Mouse (Mus musculus) heart, adult 2 months (tissue): Measurements from ENCODE around the gene Susd6. TPM values are rescaled to one million over a fixed set of nuclear protein-coding genes. Genes with fewer than 3 reads are reported as not detected.
A peak's percentile ranks its signal among the peaks of the same experiment; 100 is the strongest.

ENCODE experiments used
- DNase-seq, 2 experiments: peaks; one replicate each; pipeline ENCODE4 v3.0.0; 2021
- H3K27ac ChIP-seq: fragments of 200-600 bp; 2 replicates; pipeline ENCODE4 v1.8.1; 2022
- H3K27me3 ChIP-seq: fragments of 200-500 bp; 2 replicates; pipeline ENCODE4 v1.6.1; 2012; ENCODE audit warnings: mild to moderate bottlenecking, low read length, inconsistent platforms, mixed read lengths; ENCODE audit not compliant: control insufficient read depth, insufficient read depth
- H3K36me3 ChIP-seq: fragments of 200-500 bp; 2 replicates; pipeline ENCODE4 v1.6.1; 2012; ENCODE audit warnings: low read length, inconsistent platforms; ENCODE audit not compliant: control insufficient read depth, insufficient read depth
- H3K4me1 ChIP-seq: fragments of 200-500 bp; 2 replicates; pipeline ENCODE4 v1.6.1; 2011; ENCODE audit warnings: low read length; ENCODE audit not compliant: control insufficient read depth, insufficient read depth
- H3K4me3 ChIP-seq: fragments of 200-600 bp; 2 replicates; pipeline ENCODE4 v1.8.1; 2022
- H3K79me2 ChIP-seq: fragments of 200-500 bp; replicated peaks from 2 replicates; pipeline ENCODE4 v1.6.1; 2012; ENCODE audit warnings: mild to moderate bottlenecking, inconsistent platforms, low read length, moderate library complexity, mixed read lengths; ENCODE audit not compliant: control insufficient read depth, insufficient read depth
- H3K9ac ChIP-seq: fragments of 200-500 bp; 2 replicates; pipeline ENCODE4 v1.6.1; 2012; ENCODE audit warnings: low read depth, mild to moderate bottlenecking, control low read depth, inconsistent platforms, low read length, mixed read lengths
- CTCF ChIP-seq: fragments of 200-600 bp; IDR thresholded peaks from 2 replicates; pipeline ENCODE4 v1.8.1; 2022; ENCODE audit warnings: antibody characterized with exemption, mild to moderate bottlenecking, moderate library complexity
- EP300 ChIP-seq: fragments of 200-500 bp; IDR thresholded peaks from 2 replicates; pipeline ENCODE4 v1.6.1; 2011; ENCODE audit warnings: low read depth, low read length, control low read depth; ENCODE audit not compliant: insufficient read depth
- POLR2A ChIP-seq: fragments of 200-500 bp; IDR thresholded peaks from 2 replicates; pipeline ENCODE4 v1.6.1; 2011; ENCODE audit warnings: mild to moderate bottlenecking, low read depth, low read length, control low read depth; ENCODE audit not compliant: insufficient read depth
- WGBS: fragments of 180-500 bp; shearing (Covaris S2); methylation state at CpG from one replicate; pipeline ENCODE4 v1.1.7; 2018; 5-methylcytosine and 5-hydroxymethylcytosine counted together
- intact Hi-C: fragments of 180-260 bp; cut with DNase I; formaldehyde crosslinking; loops from one replicate; pipeline ENCODE4 v1.15.1; 2025
- polyA plus RNA-seq: library from polyadenylated mRNA; depleted of rRNA; stranded (reverse); fragments of >200 nt; gene quantifications from 2 replicates; pipeline ENCODE4 v1.2.3, GENCODE M21; 2012
- total RNA-seq, 2 experiments: library from RNA; stranded (reverse); gene quantifications; 2 replicates each; pipeline ENCODE4 v1.2.3; 2021

The Susd6 gene
- total and polyA plus RNA-seq, 3 experiments = 50.1 to 78.6 (median 67.4) TPM

DNA sequence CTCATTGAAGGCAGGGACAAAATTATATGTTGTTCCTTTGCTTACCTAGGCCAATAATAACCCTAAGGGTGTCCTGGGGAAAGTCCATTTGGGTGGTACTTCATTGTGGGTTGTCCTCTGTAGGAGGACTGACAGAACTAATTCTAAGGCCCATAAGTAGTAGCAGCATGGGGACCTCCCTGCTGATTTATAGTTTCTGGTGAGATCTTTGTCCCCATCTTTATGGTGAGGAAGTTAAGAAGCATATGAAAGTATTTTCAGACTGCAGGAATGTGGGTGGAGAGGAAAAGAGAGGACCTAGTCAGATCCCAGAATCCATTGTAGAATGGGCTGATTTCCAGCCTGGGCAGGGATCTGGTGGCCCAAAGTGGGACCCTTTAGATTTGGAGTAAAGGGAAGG, 48.0 kb downstream of the Susd6 start:
- Histone ChIP-seq H3K36me3 (peaks cover 62% of the 10 kb centered on the region), H3K79me2 (peaks cover 18% of the 10 kb centered on the region), H3K27me3 (no peaks in the 10 kb centered on the region), H3K4me3 (no peak overlapping the region), H3K4me1 (peaks cover 32% of the 10 kb centered on the region), H3K27ac (peak overlapping the region; percentile 2), H3K9ac (no peak overlapping the region)
- intact Hi-C loops = no loop called here
- no peak for TF ChIP-seq CTCF
- TF ChIP-seq POLR2A = no peak
- no peak for TF ChIP-seq EP300
- DNase-seq = no peak

GRCm38 (mm10) chr12:80838787-80839186, 48.5 kb downstream of the Susd6 start:
- no peak for DNase-seq
- no peak overlapping the region for H3K9ac ChIP-seq
- whole genome bisulfite sequencing = 58% methylated on average over 2 of the region's 2 CpGs
- peaks cover 37% of the 10 kb centered on the region for H3K4me1 ChIP-seq
- intact Hi-C loops = no loop called here
- H3K79me2 ChIP-seq = peaks cover 18% of the 10 kb centered on the region
- no peak overlapping the region for H3K4me3 ChIP-seq
- H3K27ac ChIP-seq = peak overlapping the region; percentile 2
- TF ChIP-seq POLR2A (no peak), CTCF (no peak), EP300 (no peak)
- no peaks in the 10 kb centered on the region for H3K27me3 ChIP-seq
- peaks cover 63% of the 10 kb centered on the region for H3K36me3 ChIP-seq

- WGBS = 26% methylated on average over 2 of the region's 2 CpGs
- Histone ChIP-seq H3K27ac (peak overlapping the region; percentile 2; the same call in 1 of the 2 replicates), H3K4me3 (no peak overlapping the region), H3K27me3 (no peaks in the 10 kb centered on the region), H3K36me3 (peaks cover 63% of the 10 kb centered on the region), H3K4me1 (peaks cover 36% of the 10 kb centered on the region), H3K9ac (no peak overlapping the region), H3K79me2 (peaks cover 17% of the 10 kb centered on the region)
- DNase-seq = no peak
- TF ChIP-seq POLR2A = no peak
- TF ChIP-seq CTCF = no peak
- TF ChIP-seq EP300 = no peak
- intact Hi-C loops = loop anchor here (2.0 kb wide), 1 partner anchor 27 kb away; no protein-coding TSS in a partner anchor
Measured at GRCm38 (mm10) chr12:80839631-80840030, 49.3 kb downstream of the Susd6 start.

- peaks cover 73% of the 10 kb centered on the region for H3K36me3 ChIP-seq
- H3K4me1 ChIP-seq = peaks cover 42% of the 10 kb centered on the region
- H3K27me3 ChIP-seq = no peaks in the 10 kb centered on the region
- peaks cover 16% of the 10 kb centered on the region for H3K79me2 ChIP-seq
- DNase-seq = no peak
- H3K9ac ChIP-seq = no peak overlapping the region
- H3K27ac ChIP-seq = peak overlapping the region; percentile 3; the same call in 1 of the 2 replicates
- intact Hi-C loops = loop anchor here (2.0 kb wide), 1 partner anchor 25 kb away; no protein-coding TSS in a partner anchor
- H3K4me3 ChIP-seq = no peak overlapping the region
- 79% methylated on average over 1 of the region's 1 CpGs for WGBS
- no peak for TF ChIP-seq POLR2A
- no peak for TF ChIP-seq EP300
- no peak for TF ChIP-seq CTCF
Measured at GRCm38 (mm10) chr12:80841618-80842017, 51.3 kb downstream of the Susd6 start.

- Histone ChIP-seq H3K79me2 (peaks cover 21% of the 10 kb centered on the region), H3K27me3 (no peaks in the 10 kb centered on the region), H3K27ac (peak overlapping the region; percentile 69), H3K4me1 (peaks cover 44% of the 10 kb centered on the region), H3K9ac (no peak overlapping the region), H3K4me3 (no peak overlapping the region), H3K36me3 (peaks cover 81% of the 10 kb centered on the region)
- TF ChIP-seq EP300 (no peak), POLR2A (no peak), CTCF (no peak)
- 74% methylated on average over 1 of the region's 1 CpGs for WGBS
- no peak for DNase-seq
- intact Hi-C loops = no loop called here
Measured at GRCm38 (mm10) chr12:80842609-80843008, 52.3 kb downstream of the Susd6 start.

- Histone ChIP-seq H3K79me2 (peaks cover 21% of the 10 kb centered on the region), H3K36me3 (peaks cover 78% of the 10 kb centered on the region), H3K4me3 (no peak overlapping the region), H3K4me1 (peaks cover 43% of the 10 kb centered on the region), H3K9ac (no peak overlapping the region), H3K27me3 (no peaks in the 10 kb centered on the region), H3K27ac (peak overlapping the region; percentile 69)
- intact Hi-C loops = no loop called here
- TF ChIP-seq EP300 (no peak), CTCF (no peak), POLR2A (no peak)
- 16% methylated on average over 2 of the region's 2 CpGs for WGBS
- DNase-seq = no peak
Measured at GRCm38 (mm10) chr12:80843236-80843635, 52.9 kb downstream of the Susd6 start.
